Mouse (Mus musculus) thymus, postnatal 14 days (tissue): Measurements from ENCODE around the gene Plcxd3.
"Not testable (repeated sequence)": the region's sequence is repeated elsewhere in the genome, so short reads cannot be mapped to it uniquely, and the experiment has no call there.

Source experiments
- DNase-seq: peaks from one replicate; pipeline ENCODE4 v3.0.0; 2021

The Plcxd3 gene

GRCm38 (mm10) chr15:4561431-4561970 lies 186.2 kb downstream of the Plcxd3 start:
- DNase-seq: no peak

DNA sequence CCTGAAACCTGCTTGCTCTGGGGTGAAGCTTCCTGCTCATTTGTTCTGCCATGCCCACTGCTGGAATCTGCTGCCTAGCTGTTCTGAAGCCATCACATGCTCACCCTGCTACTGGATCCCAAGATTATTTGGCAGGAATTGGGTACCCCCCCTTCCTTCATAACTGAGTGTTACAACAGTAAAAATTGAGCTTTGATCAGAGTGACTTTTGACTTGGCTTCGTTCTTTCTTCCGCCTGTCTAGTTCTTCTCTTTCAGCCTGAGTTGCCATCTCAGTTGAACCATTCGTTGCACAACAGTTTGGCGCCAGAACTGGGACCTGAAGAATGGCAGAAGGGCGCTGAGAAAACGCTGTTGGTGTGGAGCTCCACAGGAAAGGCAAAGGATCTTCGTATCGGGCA lies 220.2 kb downstream of the Plcxd3 start:
- DNase-seq: not testable (repeated sequence)

- DNase-seq: not testable (repeated sequence)
These were observed 223.4 kb downstream of the Plcxd3 start for GRCm38 (mm10) chr15:4598661-4599060.

- DNase-seq: not testable (repeated sequence)
These were observed 224.0 kb downstream of the Plcxd3 start for GRCm38 (mm10) chr15:4599331-4599730.

- DNase-seq: no peak
These were observed 230.3 kb downstream of the Plcxd3 start for GRCm38 (mm10) chr15:4605630-4606029.
